Mouse (Mus musculus) thymus, adult 2 months (tissue): Measurements from ENCODE around the gene Ptchd1. TPM values are rescaled to one million over a fixed set of nuclear protein-coding genes. Genes with fewer than 3 reads are reported as not detected.

ENCODE experiments used
- DNase-seq: peaks from one replicate; pipeline ENCODE4 v3.0.0; 2021
- H3K27ac ChIP-seq: fragments of 200-500 bp; 2 replicates; pipeline ENCODE4 v1.5.1; 2012; ENCODE audit warnings: low read length, control low read depth; ENCODE audit not compliant: control insufficient read depth, insufficient read depth
- H3K27me3 ChIP-seq: fragments of 200-500 bp; 2 replicates; pipeline ENCODE4 v1.6.1; 2012; ENCODE audit warnings: mild to moderate bottlenecking, low read length, moderate library complexity, mixed read lengths; ENCODE audit not compliant: control insufficient read depth, insufficient read depth
- H3K36me3 ChIP-seq: fragments of 200-500 bp; 2 replicates; pipeline ENCODE4 v1.6.1; 2012; ENCODE audit warnings: mild to moderate bottlenecking, low read length, moderate library complexity; ENCODE audit not compliant: control insufficient read depth, insufficient read depth
- H3K4me1 ChIP-seq: fragments of 200-500 bp; replicated peaks from 2 replicates; pipeline ENCODE4 v1.6.1; 2012; ENCODE audit warnings: low read length; ENCODE audit not compliant: control insufficient read depth, insufficient read depth
- H3K4me3 ChIP-seq: fragments of 200-500 bp; 2 replicates; pipeline ENCODE4 v1.5.1; 2012; ENCODE audit warnings: mild to moderate bottlenecking, low read length, control low read depth, moderate library complexity; ENCODE audit not compliant: control insufficient read depth, insufficient read depth
- CTCF ChIP-seq: fragments of 200-500 bp; IDR thresholded peaks from 2 replicates; pipeline ENCODE4 v1.5.1; 2012; ENCODE audit warnings: mild to moderate bottlenecking, control low read depth, low read length, moderate library complexity, borderline replicate concordance; ENCODE audit not compliant: control insufficient read depth, poor library complexity, insufficient read depth; ENCODE audit errors: extremely low read depth
- POLR2A ChIP-seq: fragments of 200-500 bp; IDR thresholded peaks from 2 replicates; pipeline ENCODE4 v1.6.1; 2012; ENCODE audit warnings: mild to moderate bottlenecking, low read length, control low read depth, moderate library complexity; ENCODE audit not compliant: control insufficient read depth, poor library complexity, insufficient read depth; ENCODE audit errors: extremely low read depth
- WGBS: fragments of 180-500 bp; shearing (Covaris S2); methylation state at CpG from one replicate; pipeline ENCODE4 v1.1.7; 2018; 5-methylcytosine and 5-hydroxymethylcytosine counted together
- polyA plus RNA-seq: library from polyadenylated mRNA; depleted of rRNA; stranded (reverse); fragments of >200 nt; gene quantifications from 2 replicates; pipeline ENCODE4 v1.2.3, GENCODE M21; 2012

Ptchd1 gene
- polyA plus RNA-seq, 1 experiment, result not detected

- Histone ChIP-seq H3K27ac (no peak overlapping the region), H3K27me3 (no peaks in the 10 kb centered on the region; the same call in 1 of the 2 replicates), H3K4me1 (no peaks in the 10 kb centered on the region), H3K4me3 (no peak overlapping the region), H3K36me3 (no peaks in the 10 kb centered on the region)
- DNase-seq, result no peak
- TF ChIP-seq POLR2A (no peak), CTCF (no peak)
- 9% methylated on average over 24 of the region's 69 CpGs for WGBS
Observed at GRCm38 (mm10) chrX:155622961-155623599, 534 bp downstream of the Ptchd1 start.

GRCm38 (mm10) chrX:155622527-155622926 lies 1.1 kb downstream of the Ptchd1 start:
- no peaks in the 10 kb centered on the region for H3K36me3 ChIP-seq
- no peak overlapping the region for H3K4me3 ChIP-seq
- H3K4me1 ChIP-seq, result no peaks in the 10 kb centered on the region
- DNase-seq, result no peak
- whole genome bisulfite sequencing, result under 1% methylated on average over 24 of the region's 24 CpGs
- no peaks in the 10 kb centered on the region; the same call in 1 of the 2 replicates for H3K27me3 ChIP-seq
- H3K27ac ChIP-seq, result no peak overlapping the region
- TF ChIP-seq POLR2A (no peak), CTCF (no peak)

GRCm38 (mm10) chrX:155601196-155601595 lies 22.4 kb downstream of the Ptchd1 start:
- Histone ChIP-seq H3K4me3 (no peak overlapping the region), H3K27me3 (no peaks in the 10 kb centered on the region), H3K36me3 (no peaks in the 10 kb centered on the region), H3K27ac (no peak overlapping the region), H3K4me1 (no peaks in the 10 kb centered on the region)
- TF ChIP-seq POLR2A (no peak), CTCF (no peak)
- no peak for DNase-seq
- WGBS, result 97% methylated on average over 2 of the region's 2 CpGs

GRCm38 (mm10) chrX:155596390-155596789 lies 27.2 kb downstream of the Ptchd1 start:
- Histone ChIP-seq H3K4me3 (no peak overlapping the region), H3K36me3 (no peaks in the 10 kb centered on the region), H3K4me1 (no peaks in the 10 kb centered on the region), H3K27ac (no peak overlapping the region), H3K27me3 (no peaks in the 10 kb centered on the region)
- no peak for DNase-seq
- TF ChIP-seq CTCF (no peak), POLR2A (no peak)

- Histone ChIP-seq H3K27me3 (no peaks in the 10 kb centered on the region), H3K4me3 (no peak overlapping the region), H3K4me1 (no peaks in the 10 kb centered on the region), H3K27ac (no peak overlapping the region), H3K36me3 (no peaks in the 10 kb centered on the region)
- WGBS, result 95% methylated on average over 1 of the region's 1 CpGs
- no peak for DNase-seq
- TF ChIP-seq CTCF, result no peak
- no peak for TF ChIP-seq POLR2A
Observed at GRCm38 (mm10) chrX:155594685-155595084, 28.9 kb downstream of the Ptchd1 start.

- no peaks in the 10 kb centered on the region for H3K36me3 ChIP-seq
- H3K27me3 ChIP-seq, result no peaks in the 10 kb centered on the region
- H3K27ac ChIP-seq, result no peak overlapping the region
- no peak for DNase-seq
- 74% methylated on average over 2 of the region's 2 CpGs for WGBS
- no peak for TF ChIP-seq CTCF
- no peak for TF ChIP-seq POLR2A
- H3K4me1 ChIP-seq, result no peaks in the 10 kb centered on the region
- H3K4me3 ChIP-seq, result no peak overlapping the region
Observed at GRCm38 (mm10) chrX:155592467-155592866, 31.1 kb downstream of the Ptchd1 start.

- H3K27me3 ChIP-seq, result no peaks in the 10 kb centered on the region
- no peak for TF ChIP-seq CTCF
- TF ChIP-seq POLR2A, result no peak
- 88% methylated on average over 3 of the region's 3 CpGs for WGBS
Observed at GRCm38 (mm10) chrX:155591490-155591889, 32.1 kb downstream of the Ptchd1 start.

GRCm38 (mm10) chrX:155584586-155584985 lies 39.0 kb downstream of the Ptchd1 start:
- Histone ChIP-seq H3K27me3 (no peaks in the 10 kb centered on the region), H3K4me1 (no peaks in the 10 kb centered on the region), H3K4me3 (no peak overlapping the region), H3K27ac (no peak overlapping the region), H3K36me3 (no peaks in the 10 kb centered on the region)
- DNase-seq, result no peak
- WGBS, result 11% methylated on average over 2 of the region's 2 CpGs
- no peak for TF ChIP-seq POLR2A
- TF ChIP-seq CTCF, result no peak

More at GRCm38 (mm10) chrX:155591490-155591889, 32.1 kb downstream of the Ptchd1 start:
- H3K36me3 ChIP-seq, result no peaks in the 10 kb centered on the region
- H3K4me1 ChIP-seq, result no peaks in the 10 kb centered on the region
- no peak overlapping the region for H3K27ac ChIP-seq
- no peak overlapping the region for H3K4me3 ChIP-seq
- no peak for DNase-seq
